Mouse (Mus musculus) lung, adult 2 months (tissue): ENCODE results near the gene Zdbf2. TPM values are rescaled to one million over a fixed set of nuclear protein-coding genes. Genes with fewer than 3 reads are reported as not detected.

Experiments
- DNase-seq: peaks from one replicate; pipeline ENCODE4 v3.0.0; 2022
- H3K4me1 ChIP-seq: fragments of 200-500 bp; 2 replicates; pipeline ENCODE4 v1.6.1; 2011; ENCODE audit warnings: low read length; ENCODE audit not compliant: control insufficient read depth, insufficient read depth
- H3K4me3 ChIP-seq: fragments of 200-500 bp; replicated peaks from 2 replicates; pipeline ENCODE3; 2011; ENCODE audit warnings: low read depth, mild to moderate bottlenecking, control low read depth, low read length; ENCODE audit errors: extremely low read depth
- CTCF ChIP-seq: fragments of 200-500 bp; IDR thresholded peaks from 2 replicates; pipeline ENCODE4 v1.5.1; 2011; ENCODE audit warnings: mild to moderate bottlenecking, low read length, control low read depth; ENCODE audit not compliant: insufficient read depth
- POLR2A ChIP-seq: fragments of 200-500 bp; IDR thresholded peaks from 2 replicates; pipeline ENCODE4 v1.6.1; 2011; ENCODE audit warnings: low read depth, mild to moderate bottlenecking, control low read depth, low read length, borderline replicate concordance; ENCODE audit errors: extremely low read depth
- WGBS: fragments of 180-500 bp; shearing (Covaris S2); methylation state at CpG from one replicate; pipeline ENCODE4 v1.1.7; 2018; 5-methylcytosine and 5-hydroxymethylcytosine counted together
- polyA plus RNA-seq: library from polyadenylated mRNA; depleted of rRNA; stranded (reverse); fragments of >200 nt; gene quantifications from 2 replicates; pipeline ENCODE4 v1.2.3, GENCODE M21; 2012

Zdbf2 gene
- polyA plus RNA-seq, 1 experiment, result 0.33 TPM

DNA sequence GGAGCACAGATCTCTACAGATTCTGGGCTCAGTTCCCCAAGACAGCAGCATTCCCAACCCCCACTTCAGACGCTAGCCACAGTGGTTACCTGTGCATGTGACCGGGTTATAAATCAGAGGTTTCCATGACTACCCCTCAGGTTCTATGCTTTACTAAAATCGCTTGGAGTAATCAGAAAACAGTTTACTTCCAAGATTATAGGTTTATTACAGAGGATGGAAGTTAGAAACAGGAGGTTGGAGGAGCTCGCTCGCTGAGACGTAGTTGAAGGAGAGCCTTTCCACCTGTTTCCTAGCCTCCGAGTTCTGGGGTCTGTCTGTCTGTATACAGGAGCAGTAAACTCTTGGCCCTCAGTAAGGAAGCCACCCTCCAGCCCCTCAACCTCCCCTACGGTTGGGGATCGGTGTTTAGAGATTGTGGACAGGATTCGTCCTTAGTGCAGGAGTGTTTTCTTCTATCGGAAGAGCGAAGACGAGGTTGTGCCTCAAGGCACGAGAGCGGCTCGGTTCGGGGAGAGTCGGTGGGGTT is 25.2 kb upstream of the Zdbf2 start:
- Histone ChIP-seq H3K4me3 (no peak overlapping the region), H3K4me1 (no peaks in the 10 kb centered on the region)
- no peak for TF ChIP-seq POLR2A
- no peak for TF ChIP-seq CTCF
- 2% methylated on average over 18 of the region's 18 CpGs for WGBS
- DNase-seq, result no peak

DNA sequence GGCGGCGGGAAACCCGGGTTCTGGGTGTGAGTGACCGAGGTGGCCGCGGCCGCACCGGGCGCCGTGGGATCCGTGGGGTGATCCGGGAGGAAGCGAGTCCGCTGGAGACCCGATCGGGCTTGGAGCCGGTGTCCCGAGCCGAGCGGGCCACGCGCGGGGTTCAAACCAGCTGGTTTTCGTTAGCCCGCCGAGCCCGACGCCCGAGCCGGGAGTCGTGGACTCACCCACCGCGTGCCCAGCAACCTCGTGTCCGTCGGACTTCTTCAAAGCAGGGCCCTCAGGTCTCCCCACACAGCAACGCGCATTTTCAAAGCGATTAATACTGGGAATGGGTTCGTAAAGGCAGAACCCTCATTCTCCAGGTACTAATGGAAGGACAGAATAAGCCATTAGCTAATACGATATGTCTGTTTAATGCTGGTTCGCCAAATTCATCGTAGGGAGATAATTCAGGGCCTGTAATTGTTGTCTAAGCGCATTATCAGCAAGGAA is 24.7 kb upstream of the Zdbf2 start:
- TF ChIP-seq POLR2A (no peak), CTCF (no peak)
- no peak for DNase-seq
- Histone ChIP-seq H3K4me3 (no peak overlapping the region), H3K4me1 (no peaks in the 10 kb centered on the region)
- WGBS, result 4% methylated on average over 44 of the region's 44 CpGs

DNA sequence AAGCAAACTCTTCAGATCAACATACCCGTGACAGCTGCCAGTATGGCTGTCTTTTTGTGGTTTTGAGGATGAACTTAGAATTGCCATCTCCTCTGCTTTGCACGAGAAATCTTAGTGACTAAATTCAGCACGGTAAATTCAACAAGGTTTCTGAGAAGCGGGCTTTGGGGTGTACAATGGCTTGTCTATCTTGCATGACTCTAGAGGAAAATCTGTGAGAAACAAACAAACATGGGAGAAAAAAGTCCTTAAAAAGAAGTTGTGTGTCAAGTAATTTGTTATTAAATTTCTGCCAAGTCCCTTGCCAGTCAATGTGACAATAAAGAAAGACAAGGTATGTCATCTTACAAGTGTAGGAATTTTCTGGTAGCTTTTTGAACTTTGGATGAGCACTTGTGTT is 23.8 kb upstream of the Zdbf2 start:
- DNase-seq, result no peak
- Histone ChIP-seq H3K4me3 (no peak overlapping the region), H3K4me1 (no peaks in the 10 kb centered on the region)
- TF ChIP-seq CTCF (no peak), POLR2A (no peak)
- WGBS, result 54% methylated on average over 4 of the region's 4 CpGs

DNA sequence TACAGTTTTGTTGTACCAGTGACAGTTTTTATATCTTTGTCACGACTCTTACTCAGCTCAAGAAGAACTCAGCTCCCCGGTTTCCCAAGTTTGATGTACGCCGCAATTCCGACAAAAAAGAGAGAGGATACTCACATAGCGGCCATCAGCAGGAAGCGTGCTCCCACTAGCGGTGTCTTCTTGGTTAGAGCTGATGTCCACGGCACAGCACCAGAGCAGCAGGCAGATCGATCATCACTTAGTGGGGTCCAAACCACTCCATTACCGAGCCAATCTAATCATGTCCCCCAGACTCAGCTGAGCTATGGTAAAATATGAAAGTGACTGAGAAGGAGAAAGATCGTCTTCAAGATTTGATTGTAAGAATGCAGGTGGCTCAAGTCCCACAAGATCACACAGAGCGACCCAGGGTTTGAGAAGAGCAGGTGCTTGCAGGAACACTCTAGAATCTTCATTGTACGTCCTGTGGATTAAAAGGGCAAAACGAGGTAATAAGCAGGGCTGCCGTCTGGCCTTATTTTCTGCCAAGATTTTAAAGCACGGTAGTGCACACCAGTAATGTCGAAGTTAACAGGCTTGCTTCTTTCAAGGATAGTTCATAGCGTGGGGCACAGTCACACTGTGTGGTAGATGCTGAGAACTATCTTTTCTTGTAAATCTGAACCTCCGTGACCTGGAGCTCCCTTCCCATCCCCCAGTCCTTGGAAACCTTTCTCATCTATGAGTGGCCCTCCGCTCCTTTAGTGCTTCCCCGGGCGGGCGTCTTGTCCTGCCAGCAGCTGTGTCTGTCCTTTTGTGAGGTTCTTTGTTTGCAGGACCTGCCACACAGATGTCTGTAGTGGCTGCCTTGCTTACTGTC is 20.5 kb upstream of the Zdbf2 start:
- no peak for DNase-seq
- Histone ChIP-seq H3K4me3 (no peak overlapping the region), H3K4me1 (no peaks in the 10 kb centered on the region)
- 42% methylated on average over 24 of the region's 24 CpGs for WGBS
- no peak for TF ChIP-seq POLR2A
- no peak for TF ChIP-seq CTCF

DNA sequence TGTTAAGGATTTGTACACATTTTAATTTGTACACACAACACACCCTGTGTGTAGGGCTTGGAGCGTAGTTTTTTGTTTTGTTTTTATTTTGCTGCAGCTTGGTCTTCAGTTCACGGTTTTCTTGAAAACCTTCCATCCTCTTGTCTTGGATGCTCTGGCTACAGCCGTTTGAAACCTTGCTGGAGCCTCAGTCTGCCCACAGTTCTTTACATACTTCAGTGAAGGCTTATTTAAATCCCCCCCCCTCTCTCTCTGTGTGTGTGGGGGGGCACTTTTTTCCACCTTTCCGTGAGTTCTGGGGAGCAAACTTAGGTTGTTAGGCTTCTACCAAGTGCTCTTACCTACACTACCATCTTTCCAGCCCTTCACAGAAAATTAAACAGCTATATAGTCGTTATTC is 19.8 kb upstream of the Zdbf2 start:
- no peaks in the 10 kb centered on the region for H3K4me1 ChIP-seq
- WGBS, result 40% methylated on average over 5 of the region's 5 CpGs
- no peak overlapping the region for H3K4me3 ChIP-seq
- DNase-seq, result no peak
- TF ChIP-seq POLR2A (no peak), CTCF (no peak)

DNA sequence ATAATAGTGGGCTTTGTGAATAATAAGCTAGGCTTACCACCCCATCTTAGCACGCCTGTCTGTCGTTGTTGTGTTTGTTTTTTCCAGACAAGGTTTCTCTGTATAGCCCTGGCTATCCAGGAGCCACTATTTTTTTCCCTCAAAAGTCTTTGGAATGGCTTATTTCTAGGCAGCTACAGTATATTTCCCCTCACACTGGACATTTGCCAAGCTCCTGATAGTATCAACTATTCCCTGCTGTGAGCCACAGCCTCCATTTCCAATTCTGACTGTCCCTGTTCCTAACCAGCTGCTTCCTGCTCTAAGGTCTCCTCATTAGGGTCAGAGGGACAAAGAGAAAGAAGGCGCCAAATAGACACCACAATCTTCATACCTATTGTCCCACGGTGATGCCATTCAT is 18.0 kb upstream of the Zdbf2 start:
- no peaks in the 10 kb centered on the region for H3K4me1 ChIP-seq
- 24% methylated on average over 4 of the region's 4 CpGs for WGBS
- no peak for DNase-seq
- no peak overlapping the region for H3K4me3 ChIP-seq
- TF ChIP-seq POLR2A, result no peak
- TF ChIP-seq CTCF, result no peak

DNA sequence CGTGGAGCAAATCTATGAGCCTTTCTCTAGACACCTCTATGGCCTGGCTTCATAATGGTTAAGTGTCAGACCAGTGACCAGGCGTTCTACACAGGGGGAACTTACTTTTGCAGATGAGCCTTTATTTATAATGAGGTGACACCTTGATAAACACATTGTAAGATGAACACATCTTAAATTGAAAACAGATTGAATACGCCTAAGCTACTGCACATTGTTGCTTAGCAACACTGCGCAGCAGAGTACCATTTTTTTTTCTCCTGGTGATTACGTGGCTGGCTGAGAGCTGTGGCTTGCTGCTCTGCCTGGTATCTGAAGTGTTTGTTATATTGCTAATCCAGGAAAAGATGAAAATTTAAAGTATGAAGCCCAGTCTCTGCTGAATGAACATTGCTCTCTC is 17.0 kb upstream of the Zdbf2 start:
- Histone ChIP-seq H3K4me3 (no peak overlapping the region), H3K4me1 (no peaks in the 10 kb centered on the region)
- WGBS, result 29% methylated on average over 5 of the region's 5 CpGs
- TF ChIP-seq CTCF, result no peak
- TF ChIP-seq POLR2A, result no peak
- no peak for DNase-seq

DNA sequence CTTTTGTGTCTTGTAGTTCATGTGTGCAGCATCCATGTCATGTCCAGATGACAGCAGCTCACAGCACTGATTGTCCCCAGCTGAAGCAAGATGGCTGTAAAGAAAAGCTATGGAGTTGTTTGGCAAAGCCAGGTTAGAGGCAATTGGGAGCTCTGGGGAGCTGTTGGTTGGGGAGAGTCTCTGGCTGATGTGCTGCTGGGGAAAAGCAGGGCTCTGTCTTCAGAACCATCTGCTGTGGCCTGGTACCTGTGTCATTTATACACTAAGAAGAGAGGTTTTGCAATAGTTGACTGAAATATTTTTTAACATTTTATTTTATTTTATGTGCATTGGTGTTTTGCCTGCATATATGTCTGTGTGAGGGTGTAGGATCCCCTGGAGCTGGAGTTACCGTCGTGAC is 14.6 kb upstream of the Zdbf2 start:
- 32% methylated on average over 2 of the region's 2 CpGs for WGBS
- Histone ChIP-seq H3K4me3 (no peak overlapping the region), H3K4me1 (no peaks in the 10 kb centered on the region)
- no peak for TF ChIP-seq POLR2A
- no peak for TF ChIP-seq CTCF
- no peak for DNase-seq

DNA sequence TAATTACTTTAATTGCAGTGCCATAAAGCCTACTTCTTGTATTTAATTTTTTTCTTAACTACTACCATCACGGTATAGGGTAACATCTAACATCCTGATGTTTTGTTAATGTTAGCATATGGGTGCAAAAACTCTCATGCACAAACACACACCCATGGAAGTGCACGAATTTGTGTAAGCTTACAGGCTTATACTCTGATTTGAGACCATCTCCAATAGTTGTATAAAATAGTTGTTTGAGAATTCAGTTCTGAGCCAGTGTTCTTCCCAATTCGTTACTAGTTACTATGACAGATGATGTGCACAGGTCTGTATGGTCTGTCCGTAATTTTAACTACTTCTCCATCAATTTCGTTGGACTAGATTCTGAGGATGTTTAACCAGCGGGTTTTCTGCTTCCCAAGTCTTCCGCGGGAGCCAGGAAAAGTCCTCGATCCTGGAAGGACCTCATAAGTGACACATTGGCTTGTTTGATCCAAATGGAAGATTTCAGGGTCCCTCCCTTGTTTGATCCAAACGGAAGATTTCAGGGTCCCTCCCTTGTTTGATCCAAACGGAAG is 13.7 kb upstream of the Zdbf2 start:
- no peak for DNase-seq

More for the DNA sequence above, 13.7 kb upstream of the Zdbf2 start:
- no peak for TF ChIP-seq CTCF
- no peak for TF ChIP-seq POLR2A
- no peaks in the 10 kb centered on the region for H3K4me1 ChIP-seq
- WGBS, result 52% methylated on average over 11 of the region's 11 CpGs
- H3K4me3 ChIP-seq, result no peak overlapping the region
